Mouse (Mus musculus): ENCODE results near the gene Mrpl37. TPM values are rescaled to one million over a fixed set of nuclear protein-coding genes. Genes with fewer than 3 reads are reported as not detected.

The Mrpl37 gene
- total and polyA plus RNA-seq, 3 experiments: 53.5 to 123 (median 53.6) TPM

DNA sequence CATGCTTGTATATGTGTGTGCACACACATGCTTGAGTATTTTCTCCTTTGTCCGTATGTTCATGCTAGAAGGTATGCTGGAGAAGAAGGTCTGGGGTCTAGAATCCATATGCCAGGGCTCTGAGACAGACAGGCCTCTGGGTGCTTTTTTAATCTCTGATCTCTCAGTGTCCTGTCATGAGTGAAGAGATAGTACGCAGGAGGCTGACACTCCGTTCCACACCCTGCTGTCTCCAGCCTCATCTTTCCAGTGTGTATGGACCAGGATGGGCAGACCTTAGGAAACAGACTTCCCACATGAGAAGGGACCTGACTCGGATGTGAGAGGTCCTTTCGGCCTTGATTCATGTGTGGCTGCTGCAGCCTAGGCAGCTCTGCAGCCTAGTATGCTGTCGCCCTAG lies 59.9 kb downstream of the Mrpl37 start:
- Histone ChIP-seq H3K4me2 (ENCODE audit: insufficient read depth, low read depth, poor library complexity, severe bottlenecking) (no peak overlapping the region), H3K4me3 (replicated peaks in 1 of 3; ENCODE audit: low read depth in 2 of 3, low read length in 2 of 3, poor library complexity in 1 of 3) (no peak overlapping the region), H3K27ac (ENCODE audit: insufficient read depth, low read depth) (no peak overlapping the region), H3K9ac (ENCODE audit: insufficient read depth, low read depth) (no peak overlapping the region), H3K9me3 (replicated peaks; ENCODE audit: low read length) (no peaks in the 10 kb centered on the region), H3K36me3 (replicated peaks in 1 of 2; ENCODE audit: control insufficient read depth in 1 of 2, insufficient read depth in 1 of 2, low read length in 1 of 2) (peaks cover 14 to 89% of the 10 kb centered on the region in 2 experiments), H3K79me2 (replicated peaks; ENCODE audit: control insufficient read depth, extremely low read depth, insufficient read depth, poor library complexity, severe bottlenecking) (no peaks in the 10 kb centered on the region), H3K4me1 (ENCODE audit: control insufficient read depth in 1 of 2, insufficient read depth in 2 of 2) (peaks cover under 1 to 38% of the 10 kb centered on the region in 2 experiments; a peak in 3 of 4 replicates), H3K27me3 (replicated peaks) (no peaks in the 10 kb centered on the region)
- no peak for TF ChIP-seq E2F4 (IDR thresholded peaks at IDR 0.05; ENCODE audit: insufficient replicate concordance, low read depth, low read length)
- no peak for TF ChIP-seq CHD1 (IDR thresholded peaks at IDR 0.05; ENCODE audit: low read depth, low read length)
- TF ChIP-seq NELFE (IDR thresholded peaks at IDR 0.05; ENCODE audit: low read depth, low read length): no peak
- no peak for TF ChIP-seq ZKSCAN1 (IDR thresholded peaks at IDR 0.05; ENCODE audit: borderline replicate concordance, low read depth, low read length)
- no peak for TF ChIP-seq KAT2A (IDR thresholded peaks at IDR 0.05; ENCODE audit: insufficient replicate concordance, low read length)
- TF ChIP-seq TCF12 (IDR thresholded peaks at IDR 0.05; ENCODE audit: low read depth, low read length): no peak
- TF ChIP-seq MAFK (IDR thresholded peaks at IDR 0.05; ENCODE audit: insufficient replicate concordance, low read length): no peak
- no peak for TF ChIP-seq MAX (IDR thresholded peaks at IDR 0.05; ENCODE audit: low read length)
- TF ChIP-seq IRF4 (IDR thresholded peaks at IDR 0.05; ENCODE audit: low read depth, low read length): no peak
- no peak for TF ChIP-seq BHLHE40 (IDR thresholded peaks at IDR 0.05; ENCODE audit: low read depth, low read length)
- TF ChIP-seq MYC (IDR thresholded peaks at IDR 0.05; ENCODE audit: low read depth, low read length): no peak
- no peak for TF ChIP-seq POLR2A (IDR thresholded peaks at IDR 0.05; ENCODE audit: low read depth, low read length)
- no peak for TF ChIP-seq HCFC1 (IDR thresholded peaks at IDR 0.05; ENCODE audit: low read depth, low read length)
- TF ChIP-seq TBP (conservative IDR thresholded peaks at IDR 0.05; ENCODE audit: low read depth, low read length): no peak
- TF ChIP-seq SIN3A (IDR thresholded peaks at IDR 0.05; ENCODE audit: low read length): no peak
- no peak for TF ChIP-seq ELF1 (IDR thresholded peaks at IDR 0.05; ENCODE audit: low read depth, low read length)
- dilution Hi-C loops (cut with MboI; ENCODE audit: extremely low pct_ligation_motif_present, extremely low pct_unique_long_range_greater_than_20kb, low sequenced_read_pairs): no loop called here
- DNase-seq (ENCODE audit: extremely low read depth): no peak
- in situ Hi-C loops (cut with MboI; ENCODE audit: low pct_ligation_motif_present, low pct_unique_long_range_greater_than_20kb, low sequenced_read_pairs): no loop called here

DNA sequence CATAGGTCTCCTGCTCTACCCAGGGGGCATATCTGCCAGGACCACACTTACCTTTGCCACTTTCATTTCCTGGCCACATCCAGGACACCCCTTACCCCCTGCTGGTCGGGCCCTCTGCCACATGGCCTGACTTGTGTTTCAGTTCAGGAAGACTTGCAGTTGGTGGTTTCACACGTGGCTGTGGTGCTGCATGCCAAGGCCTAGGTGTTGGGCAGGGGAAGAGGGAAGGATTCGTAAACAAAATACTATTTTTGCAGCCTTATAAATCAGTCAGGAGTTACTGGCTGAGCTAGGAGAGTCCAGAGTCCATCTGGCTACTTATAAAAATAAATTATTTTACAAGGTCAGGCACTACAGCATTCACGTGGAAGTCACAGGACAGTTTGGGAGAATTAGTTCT lies 60.4 kb downstream of the Mrpl37 start:
- Histone ChIP-seq H3K36me3 (replicated peaks in 1 of 2; ENCODE audit: control insufficient read depth in 1 of 2, insufficient read depth in 1 of 2, low read length in 1 of 2) (peaks cover 14 to 89% of the 10 kb centered on the region in 2 experiments), H3K4me3 (replicated peaks in 1 of 3; ENCODE audit: low read depth in 2 of 3, low read length in 2 of 3, poor library complexity in 1 of 3) (no peak overlapping the region), H3K27ac (ENCODE audit: insufficient read depth, low read depth) (no peak overlapping the region), H3K9ac (ENCODE audit: insufficient read depth, low read depth) (no peak overlapping the region), H3K4me1 (ENCODE audit: control insufficient read depth in 1 of 2, insufficient read depth in 2 of 2) (peaks cover 0 to 32% of the 10 kb centered on the region in 2 experiments; a peak in 2 of 4 replicates), H3K79me2 (replicated peaks; ENCODE audit: control insufficient read depth, extremely low read depth, insufficient read depth, poor library complexity, severe bottlenecking) (no peaks in the 10 kb centered on the region), H3K27me3 (replicated peaks) (no peaks in the 10 kb centered on the region), H3K4me2 (ENCODE audit: insufficient read depth, low read depth, poor library complexity, severe bottlenecking) (no peak overlapping the region), H3K9me3 (replicated peaks; ENCODE audit: low read length) (no peaks in the 10 kb centered on the region)
- in situ Hi-C loops (cut with MboI; ENCODE audit: low pct_ligation_motif_present, low pct_unique_long_range_greater_than_20kb, low sequenced_read_pairs): no loop called here
- dilution Hi-C loops (cut with MboI; ENCODE audit: extremely low pct_ligation_motif_present, extremely low pct_unique_long_range_greater_than_20kb, low sequenced_read_pairs): no loop called here
- no peak for DNase-seq (ENCODE audit: extremely low read depth)
- TF ChIP-seq RAD21 (IDR thresholded peaks at IDR 0.05; ENCODE audit: low read depth, low read length) (no peak), KAT2A (IDR thresholded peaks at IDR 0.05; ENCODE audit: insufficient replicate concordance, low read length) (no peak), RCOR1 (conservative IDR thresholded peaks at IDR 0.05; ENCODE audit: low read depth, low read length) (no peak), SMC3 (IDR thresholded peaks at IDR 0.05; ENCODE audit: low read depth, low read length) (no peak), NRF1 (IDR thresholded peaks at IDR 0.05; ENCODE audit: low read depth, low read length) (no peak), MAZ (IDR thresholded peaks at IDR 0.05; ENCODE audit: low read depth, low read length) (no peak), SIN3A (IDR thresholded peaks at IDR 0.05; ENCODE audit: low read length) (no peak), NELFE (IDR thresholded peaks at IDR 0.05; ENCODE audit: low read depth, low read length) (no peak), JUN (IDR thresholded peaks at IDR 0.05; ENCODE audit: insufficient read depth, low read depth, low read length) (no peak), CTCF (conservative IDR thresholded peaks at IDR 0.05 in 1 of 2, IDR thresholded peaks at IDR 0.05 in 1 of 2; ENCODE audit: low read depth in 2 of 2, low read length in 2 of 2) (no peak), ZNF384 (IDR thresholded peaks at IDR 0.05; ENCODE audit: low read depth, low read length) (no peak), ETS1 (conservative IDR thresholded peaks at IDR 0.05; ENCODE audit: low read depth, low read length) (no peak), USF2 (conservative IDR thresholded peaks at IDR 0.05; ENCODE audit: low read depth, low read length) (no peak), ELF1 (IDR thresholded peaks at IDR 0.05; ENCODE audit: low read depth, low read length) (no peak), HCFC1 (IDR thresholded peaks at IDR 0.05; ENCODE audit: low read depth, low read length) (no peak)

Measured in CH12.LX (cell line).